Mouse (Mus musculus) thymus, postnatal 4 days (tissue): Measurements from ENCODE around the gene Abraxas1.
A peak's percentile ranks its signal among the peaks of the same experiment; 100 is the strongest.

ENCODE experiments used
- DNase-seq: peaks from one replicate; pipeline ENCODE4 v3.0.0; 2021

The Abraxas1 gene

GRCm38 (mm10) chr5:100820483-100821184 lies at the start of gene Abraxas1:
Gene Abraxas1, minus strand, starts transcription at chr5:100820965.
- peak; percentile 95 for DNase-seq

- no peak for DNase-seq
These were observed 48.6 kb upstream of the Abraxas1 start for GRCm38 (mm10) chr5:100869197-100869895.

DNA sequence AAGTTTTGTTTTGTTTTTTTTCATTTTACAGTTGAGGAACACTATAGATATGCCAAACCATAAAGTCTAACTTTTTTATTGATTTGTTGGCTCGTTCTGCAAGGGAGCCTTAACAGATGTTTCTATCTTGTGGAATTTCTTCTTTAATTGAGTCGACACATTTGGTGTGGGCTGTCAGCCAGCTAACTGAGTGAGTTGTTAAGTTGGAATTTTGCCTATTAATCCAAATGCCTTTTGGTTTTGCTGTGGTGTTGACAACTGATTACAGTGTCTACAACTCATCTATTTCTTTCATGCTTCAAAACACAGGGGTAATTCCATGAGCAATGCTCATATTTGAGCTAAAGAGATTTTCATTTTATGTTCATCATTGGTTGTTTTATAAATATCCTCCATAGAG lies 45.4 kb upstream of the Abraxas1 start:
- no peak for DNase-seq

- no peak for DNase-seq
These were observed 43.7 kb upstream of the Abraxas1 start for GRCm38 (mm10) chr5:100864438-100864837.

- DNase-seq: no peak
These were observed 42.3 kb upstream of the Abraxas1 start for GRCm38 (mm10) chr5:100863091-100863490.

DNA sequence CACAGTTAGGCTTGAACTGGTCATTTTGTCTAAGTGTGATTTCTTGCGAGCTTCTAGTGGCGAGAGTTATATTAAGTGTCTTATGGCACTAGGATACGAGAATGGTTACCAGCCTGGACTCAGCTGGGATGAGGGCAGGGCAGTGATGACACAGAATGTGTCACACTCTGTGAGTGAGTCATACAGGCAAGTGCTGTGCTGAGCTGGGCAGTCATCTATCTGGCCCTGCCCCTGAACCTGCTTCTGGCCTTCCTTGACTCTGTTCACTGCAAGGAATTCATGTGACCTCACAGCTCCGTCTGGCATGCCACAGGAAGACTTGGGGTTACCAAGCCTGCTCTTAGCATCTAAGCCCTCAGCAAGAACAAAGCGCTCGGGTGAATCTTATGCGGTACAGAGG lies 41.0 kb upstream of the Abraxas1 start:
- DNase-seq: no peak

GRCm38 (mm10) chr5:100861140-100861539 lies 40.4 kb upstream of the Abraxas1 start:
- no peak for DNase-seq

DNA sequence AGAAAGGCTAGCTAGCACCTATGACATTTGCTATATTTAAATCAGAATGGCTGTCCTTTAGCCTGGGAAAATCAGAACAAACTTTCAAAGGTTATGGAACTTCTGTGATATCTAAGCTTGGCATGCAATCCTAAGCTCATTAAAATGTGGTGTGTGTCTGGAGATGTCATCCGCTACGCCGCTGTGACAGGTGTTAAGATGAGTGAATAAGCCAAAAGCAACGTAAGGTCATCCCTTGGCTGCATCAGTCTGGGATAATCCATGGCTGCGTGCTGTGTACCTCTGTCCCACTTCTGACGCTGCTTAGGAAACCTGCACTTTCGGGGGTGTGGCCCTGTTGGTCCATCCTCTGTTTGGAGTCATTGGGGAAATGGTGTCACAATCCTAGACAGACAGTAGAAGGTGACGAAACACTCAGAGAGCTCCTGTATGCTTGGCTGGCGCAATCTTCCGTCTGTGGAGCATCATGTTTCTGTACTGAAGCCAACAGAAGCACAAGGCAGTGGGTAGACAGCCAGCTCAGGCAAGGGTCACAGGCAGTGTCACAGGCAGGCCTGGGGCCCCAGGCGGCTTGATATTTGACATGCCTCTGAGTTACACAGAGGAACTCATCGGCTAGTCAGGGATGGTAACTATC lies 39.8 kb upstream of the Abraxas1 start:
- DNase-seq: no peak

DNA sequence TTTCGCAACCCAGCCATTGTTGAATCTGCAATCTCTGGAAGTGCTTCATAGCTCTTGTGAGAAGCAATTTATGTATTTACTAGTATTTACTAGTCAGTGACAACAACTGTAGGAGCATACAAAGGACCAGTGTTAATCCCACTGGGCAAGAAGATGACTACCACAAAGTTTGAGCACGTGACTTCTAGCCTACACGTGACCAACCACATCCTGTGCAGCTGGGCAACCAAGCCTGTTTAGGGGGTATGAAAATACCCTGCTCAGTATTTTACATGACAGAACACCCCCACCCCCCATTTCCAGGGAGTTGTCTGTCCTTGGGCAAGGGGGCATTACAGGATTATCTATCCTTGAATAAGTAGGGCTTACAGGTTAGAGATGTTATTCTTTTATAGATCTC lies 35.8 kb upstream of the Abraxas1 start:
- DNase-seq: peak; percentile 45

GRCm38 (mm10) chr5:100853963-100854362 lies 33.2 kb upstream of the Abraxas1 start:
- DNase-seq: no peak

DNA sequence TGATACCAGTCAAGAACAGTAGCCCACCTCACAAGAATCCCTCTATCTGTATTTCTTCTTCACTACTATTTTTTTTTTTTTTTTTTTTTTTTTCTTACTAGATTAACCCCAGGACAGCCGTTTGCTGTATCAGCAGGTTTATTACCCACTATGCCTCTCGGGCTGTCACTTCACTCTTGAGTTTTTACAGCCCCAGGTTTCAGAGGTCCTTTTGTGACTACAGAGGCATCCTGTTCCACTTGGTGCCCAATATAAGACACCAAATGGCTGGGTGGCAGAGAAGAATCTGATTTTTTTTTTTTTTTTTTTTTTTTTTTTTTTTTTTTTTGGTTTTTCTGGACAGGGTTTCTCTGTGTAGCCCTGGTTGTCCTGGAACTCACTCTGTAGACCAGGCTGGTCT lies 26.4 kb upstream of the Abraxas1 start:
- DNase-seq: no peak

DNA sequence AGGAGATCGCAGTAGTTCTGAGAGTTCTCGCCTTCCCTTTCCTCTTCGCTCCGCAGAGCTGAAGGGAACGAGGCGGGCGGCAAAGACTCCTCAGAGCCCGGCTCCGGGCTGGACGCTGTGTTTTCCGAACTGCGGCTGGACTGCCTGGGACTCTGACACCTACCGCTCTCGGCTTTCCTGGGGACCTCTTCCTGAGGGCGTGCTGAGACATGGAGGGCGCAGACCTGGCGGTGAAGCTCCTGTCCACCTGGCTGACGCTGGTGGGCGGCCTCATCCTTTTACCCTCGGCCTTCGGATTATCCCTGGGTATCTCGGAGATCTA lies 25.8 kb upstream of the Abraxas1 start:
- no peak for DNase-seq

- peak; percentile 71 for DNase-seq
These were observed 25.3 kb upstream of the Abraxas1 start for GRCm38 (mm10) chr5:100845848-100846598.

- DNase-seq: no peak
These were observed 24.7 kb upstream of the Abraxas1 start, which contains the start of gene Gpat3 for GRCm38 (mm10) chr5:100845485-100845847. Gene Gpat3, plus strand, starts transcription at chr5:100845713.

GRCm38 (mm10) chr5:100844485-100844884 lies 23.7 kb upstream of the Abraxas1 start:
- DNase-seq: no peak

- DNase-seq: no peak
These were observed 17.1 kb upstream of the Abraxas1 start for GRCm38 (mm10) chr5:100837907-100838306.

DNA sequence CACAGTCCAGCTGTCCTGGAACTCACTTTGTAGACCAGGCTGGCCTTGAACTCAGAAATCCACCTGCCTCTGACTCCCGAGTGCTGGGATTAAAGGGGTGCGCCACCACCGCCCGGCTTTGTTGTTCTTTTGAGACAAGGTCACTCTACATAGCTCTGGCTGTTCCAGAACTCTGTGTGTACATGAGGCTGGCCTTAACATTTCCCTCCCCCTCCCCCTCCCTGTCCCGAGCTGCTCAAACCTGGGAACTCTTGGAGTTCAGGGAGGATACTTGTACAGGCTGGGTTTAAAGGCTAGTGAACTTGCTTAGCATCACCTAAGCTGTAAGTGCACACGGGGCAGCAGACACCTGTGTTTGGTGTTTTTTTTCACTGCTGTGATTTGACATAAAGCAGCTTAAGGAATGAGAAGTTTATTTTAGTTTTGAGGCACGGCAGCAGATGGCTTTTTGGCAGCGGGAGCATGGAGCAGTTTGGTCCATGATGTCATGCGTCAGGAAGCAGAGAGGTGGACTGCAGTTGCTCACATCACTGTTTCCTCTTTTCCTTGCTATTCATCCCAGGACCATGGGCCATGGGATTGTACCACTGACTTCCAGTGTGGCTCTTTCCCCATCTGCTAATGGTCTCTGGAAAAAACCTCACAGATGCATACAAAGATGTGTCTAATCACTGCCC lies 15.2 kb upstream of the Abraxas1 start:
- no peak for DNase-seq

DNA sequence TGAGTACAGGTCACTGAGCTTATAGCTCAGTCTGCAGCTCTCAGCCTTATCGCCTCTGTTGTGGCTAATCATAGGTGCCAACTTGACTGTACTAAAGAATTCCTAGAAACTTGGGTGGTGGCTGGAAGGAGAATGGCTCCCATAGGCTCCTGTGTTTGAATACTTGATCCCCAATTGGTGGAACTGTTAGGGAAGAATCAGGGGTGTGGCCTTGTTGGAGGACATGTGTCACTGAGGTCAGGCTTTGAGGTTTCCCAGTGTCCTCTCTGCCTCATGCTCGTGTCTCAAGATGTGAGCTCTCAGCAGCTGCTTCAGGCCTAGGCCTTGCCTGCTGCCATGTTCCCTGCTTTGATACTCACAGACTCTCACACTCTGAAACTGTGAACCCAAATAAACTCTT lies 13.1 kb upstream of the Abraxas1 start:
- DNase-seq: no peak

- no peak for DNase-seq
These were observed 11.9 kb upstream of the Abraxas1 start for GRCm38 (mm10) chr5:100832680-100833079.

DNA sequence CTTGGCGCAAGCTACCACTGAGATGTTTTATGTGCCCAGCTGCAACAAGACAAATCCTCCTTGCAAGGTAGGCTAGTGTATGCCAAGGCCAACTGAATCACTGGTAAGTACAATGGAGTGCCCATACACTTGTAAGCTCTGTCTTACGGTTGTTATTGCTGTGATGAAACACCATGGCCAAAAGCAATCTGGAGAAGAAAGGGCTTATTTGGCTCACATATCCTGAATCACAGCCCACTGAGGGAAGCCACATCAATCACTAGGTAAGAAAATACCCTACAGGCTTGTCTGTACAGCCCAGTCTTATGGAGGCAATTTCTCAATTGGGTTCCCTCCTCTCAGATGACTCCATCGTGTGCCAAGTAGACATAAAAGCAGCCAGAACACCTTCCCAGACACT lies 7.9 kb upstream of the Abraxas1 start:
- DNase-seq: no peak

- peak; percentile 25 for DNase-seq
These were observed 5.8 kb upstream of the Abraxas1 start for GRCm38 (mm10) chr5:100826531-100826930.

DNA sequence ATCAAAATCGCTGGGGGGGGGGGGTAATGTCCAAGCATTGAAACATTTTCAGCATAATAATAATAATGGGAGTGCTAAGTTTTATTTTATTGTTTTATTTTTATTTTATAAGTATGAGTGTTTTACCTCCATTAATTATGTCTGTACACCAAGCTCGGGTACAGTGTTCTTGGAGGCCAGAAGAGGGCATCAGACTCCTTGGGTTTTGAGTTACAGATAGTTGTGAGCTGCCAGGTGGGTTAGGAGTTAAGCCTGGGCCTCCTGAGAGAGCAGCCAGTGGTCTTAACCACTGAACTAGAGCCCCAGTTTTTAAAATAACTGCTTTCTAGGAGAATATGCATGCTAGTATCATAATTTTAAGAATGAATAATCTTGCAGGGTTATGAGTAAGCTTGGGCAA lies 5.2 kb upstream of the Abraxas1 start:
- DNase-seq: peak; percentile 29

DNA sequence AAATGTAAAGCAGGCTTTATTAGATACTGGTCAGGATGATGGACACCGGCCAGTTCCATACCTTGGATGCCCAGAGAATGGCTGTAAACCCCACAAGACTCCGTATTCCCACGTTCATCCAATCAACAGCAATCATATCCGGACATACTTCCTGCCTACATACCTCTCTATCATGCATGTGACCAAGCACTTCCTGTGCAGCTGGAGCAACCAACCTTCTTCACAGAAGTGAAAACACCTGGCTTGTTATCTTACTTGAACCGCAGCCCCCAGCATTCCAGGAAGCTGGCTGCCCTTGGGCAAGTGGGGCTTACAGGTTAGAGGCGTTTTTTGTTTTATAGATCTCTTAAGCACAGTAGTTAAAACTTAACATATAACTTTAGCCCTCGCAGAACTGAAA lies 2.1 kb upstream of the Abraxas1 start:
- DNase-seq: peak; percentile 38
